Mouse (Mus musculus) midbrain, embryonic 16.5 days (tissue): ENCODE measurements around the gene Zfp184. TPM values are rescaled to one million over a fixed set of nuclear protein-coding genes. Genes with fewer than 3 reads are reported as not detected.

ENCODE experiments used
- ATAC-seq: fragments of 200-750 bp; cut with Nextera tagmentation; 2 replicates; pipeline ENCODE4 v1.8.0; 2017; ENCODE audit warnings: moderate TSS enrichment
- H3K27ac ChIP-seq: fragments of 300-500 bp; sonication (generic); 2 replicates; pipeline ENCODE4 v1.5.1; 2014; ENCODE audit warnings: mild to moderate bottlenecking, low read length, mixed read lengths
- H3K27me3 ChIP-seq: fragments of 300-500 bp; sonication (generic); 2 replicates; pipeline ENCODE4 v1.6.1; 2014; ENCODE audit warnings: low read depth, low read length, mixed read lengths; ENCODE audit not compliant: control insufficient read depth, insufficient read depth
- H3K36me3 ChIP-seq: fragments of 300-500 bp; sonication (generic); 2 replicates; pipeline ENCODE4 v1.6.1; 2014; ENCODE audit warnings: mild to moderate bottlenecking, low read length, moderate library complexity, mixed read lengths; ENCODE audit not compliant: control insufficient read depth, insufficient read depth
- H3K4me1 ChIP-seq: fragments of 300-500 bp; sonication (generic); 2 replicates; pipeline ENCODE4 v1.6.1; 2014; ENCODE audit warnings: mild to moderate bottlenecking, low read length, mixed read lengths; ENCODE audit not compliant: control insufficient read depth, insufficient read depth
- H3K4me2 ChIP-seq: fragments of 300-500 bp; sonication (generic); 2 replicates; pipeline ENCODE4 v1.6.1; 2014; ENCODE audit warnings: mild to moderate bottlenecking, low read length, mixed read lengths
- H3K4me3 ChIP-seq: fragments of 300-500 bp; sonication (generic); 2 replicates; pipeline ENCODE4 v1.5.1; 2014; ENCODE audit warnings: low read depth, mild to moderate bottlenecking, low read length, moderate library complexity, mixed read lengths
- H3K9ac ChIP-seq: fragments of 300-500 bp; sonication (generic); 2 replicates; pipeline ENCODE4 v1.6.1; 2014; ENCODE audit warnings: low read depth, low read length, mixed read lengths
- H3K9me3 ChIP-seq: fragments of 300-500 bp; sonication (generic); replicated peaks from 2 replicates; pipeline ENCODE4 v1.6.1; 2014; ENCODE audit warnings: mild to moderate bottlenecking, low read length, mixed read lengths; ENCODE audit not compliant: control insufficient read depth, poor library complexity, severe bottlenecking
- WGBS: fragments of 180-500 bp; shearing (Covaris S2); extraction: QIAGEN DNeasy Blood & Tissue Kit; methylation state at CpG from one replicate; pipeline ENCODE4 v1.1.7; 2014; 5-methylcytosine and 5-hydroxymethylcytosine counted together
- microRNA counts: library from miRNA; unstranded; fragments of <30 nt; microRNA quantifications from one replicate; lab custom pipeline; 2016
- microRNA-seq: library from miRNA; unstranded; fragments of <30 nt; microRNA quantifications from one replicate; pipeline ENCODE4, GENCODE M21; 2017
- polyA plus RNA-seq: library from polyadenylated mRNA; unstranded; fragments of >200 nt; fragmentation: Nextera tagmentation; extraction: Ambion mirVana; gene quantifications from 2 replicates; pipeline ENCODE4 v1.2.1, GENCODE M21; 2015

Gene Zfp184
- polyA plus RNA-seq, 1 experiment from 2014 or later, result 12.0 TPM

DNA sequence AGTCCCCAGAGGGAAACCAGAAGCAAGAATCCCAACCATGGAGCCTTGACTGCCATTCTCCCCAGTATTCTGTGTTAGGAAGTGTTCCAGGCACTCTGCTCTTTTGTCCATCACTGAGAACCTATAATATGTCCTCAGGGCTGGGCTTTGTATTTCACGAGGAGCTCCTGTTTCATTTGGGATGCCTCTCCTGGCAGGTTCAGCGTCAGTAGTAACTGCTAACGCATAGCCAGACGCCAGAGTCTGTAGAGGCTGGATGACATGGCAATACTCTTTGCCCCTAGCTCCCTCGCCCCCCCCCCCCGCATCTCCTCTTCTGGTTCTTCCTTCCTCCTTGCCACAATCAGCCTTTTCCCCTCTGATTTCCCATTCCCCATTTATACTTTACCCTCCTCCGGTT is 64.7 kb downstream of the Zfp184 start, which contains the start of gene Prss16:
Prss16 (minus strand) TSS at position 101 of the 400 bp plus-strand sequence.
- peaks cover 8% of the 10 kb centered on the region for H3K4me1 ChIP-seq
- no peak within 1 kb of the TSS for H3K9ac ChIP-seq
- WGBS, result 40% methylated on average over 6 of the region's 7 CpGs
- H3K9me3 ChIP-seq, result no peaks in the 10 kb centered on the region
- no peaks in the 10 kb centered on the region for H3K36me3 ChIP-seq
- no peak for ATAC-seq
- H3K4me2 ChIP-seq, result no peak within 1 kb of the TSS
- H3K27ac ChIP-seq, result no peak within 1 kb of the TSS
- peaks cover 80% of the 10 kb centered on the region for H3K27me3 ChIP-seq
- no peak within 1 kb of the TSS for H3K4me3 ChIP-seq

MicroRNA genes within 50 kb of the gene (microRNA counts, 519-probe panel; counts per million panel counts)
- 3,375 counts per million, percentile 93 among the panel's probes with 10 or more counts for microRNA mmu-miR-1983 (lab: Ali Mortazavi, UCI)

Small RNAs within 50 kb of the gene (microRNA-seq; reads per million reads assigned to microRNA genes)
- gene Gm44456 (not detected), gene Mir1983 (3,462 reads per million, percentile 87 among the genes with 10 or more reads in this experiment)

Other genes with a start within 250 kb of the Zfp184 start
- not detected in 2 replicates for gene Olfr1359, start 247.0 kb upstream of the Zfp184 start, polyA plus RNA-seq
- gene Hist1h2bl, start 229.0 kb upstream of the Zfp184 start, polyA plus RNA-seq, result not detected in 2 replicates
- gene Hist1h2ai, start 228.7 kb upstream of the Zfp184 start, polyA plus RNA-seq, result 3.5 and 9.7 TPM in 2 replicates
- gene Hist1h3h, start 227.4 kb upstream of the Zfp184 start, polyA plus RNA-seq, result 3.4 TPM in 1 of 2 replicates, not detected in the other
- gene Hist1h2bm, start 223.1 kb upstream of the Zfp184 start, polyA plus RNA-seq, result 1.2 and 1.4 TPM in 2 replicates
- 0.40 and 0.80 TPM in 2 replicates for gene Hist1h4j, start 210.0 kb upstream of the Zfp184 start, polyA plus RNA-seq
- gene Hist1h4k, start 194.6 kb upstream of the Zfp184 start, polyA plus RNA-seq, result 2.7 TPM in 1 of 2 replicates, not detected in the other
- gene Hist1h2ak, start 191.3 kb upstream of the Zfp184 start, polyA plus RNA-seq, result 4.9 and 5.7 TPM in 2 replicates
- 1.1 TPM in 1 of 2 replicates, not detected in the other for gene Hist1h2bn, start 191.0 kb upstream of the Zfp184 start, polyA plus RNA-seq
- gene Hist1h1b, start 164.5 kb upstream of the Zfp184 start, polyA plus RNA-seq, result 0.69 and 2.4 TPM in 2 replicates
- 13.1 and 17.6 TPM in 2 replicates for gene Hist1h3i, start 161.7 kb upstream of the Zfp184 start, polyA plus RNA-seq
- gene Hist1h2an, start 157.9 kb upstream of the Zfp184 start, polyA plus RNA-seq, result not detected in 2 replicates
- 0.72 TPM in 1 of 2 replicates, not detected in the other for gene Hist1h2bp, start 157.6 kb upstream of the Zfp184 start, polyA plus RNA-seq
- 3.4 and 3.5 TPM in 2 replicates for gene Hist1h2bq, start 134.9 kb upstream of the Zfp184 start, polyA plus RNA-seq
- gene Hist1h2ao, start 134.6 kb upstream of the Zfp184 start, polyA plus RNA-seq, result not detected in 2 replicates
- 3.7 TPM in 1 of 2 replicates, not detected in the other for gene Hist1h4m, start 133.3 kb upstream of the Zfp184 start, polyA plus RNA-seq
- gene Hist1h4n, start 112.9 kb upstream of the Zfp184 start, polyA plus RNA-seq, result 2.6 and 2.8 TPM in 2 replicates
- gene Hist1h2ap, start 111.6 kb upstream of the Zfp184 start, polyA plus RNA-seq, result 276 and 359 TPM in 2 replicates
- gene Hist1h2br, start 111.4 kb upstream of the Zfp184 start, polyA plus RNA-seq, result 2.9 and 3.5 TPM in 2 replicates
- gene Pom121l2, start 36.1 kb downstream of the Zfp184 start, polyA plus RNA-seq, result not detected in 2 replicates
- not detected in 2 replicates for gene Prss16, start 64.6 kb downstream of the Zfp184 start, polyA plus RNA-seq
- not detected in 2 replicates for gene Hist1h2ah, start 90.5 kb downstream of the Zfp184 start, polyA plus RNA-seq
- gene Hist1h2bk, start 90.8 kb downstream of the Zfp184 start, polyA plus RNA-seq, result 1.3 TPM in 1 of 2 replicates, not detected in the other
- 4.0 and 4.9 TPM in 2 replicates for gene Hist1h4i, start 96.3 kb downstream of the Zfp184 start, polyA plus RNA-seq
- 1.8 and 8.3 TPM in 2 replicates for gene Hist1h2ag, start 97.8 kb downstream of the Zfp184 start, polyA plus RNA-seq
- 1.5 and 2.3 TPM in 2 replicates for gene Hist1h2bj, start 98.1 kb downstream of the Zfp184 start, polyA plus RNA-seq
- gene Vmn1r188, start 139.3 kb downstream of the Zfp184 start, polyA plus RNA-seq, result not detected in 2 replicates
- not detected in 2 replicates for gene Vmn1r189, start 160.7 kb downstream of the Zfp184 start, polyA plus RNA-seq
- gene Vmn1r191, start 238.9 kb downstream of the Zfp184 start, polyA plus RNA-seq, result not detected in 2 replicates
- not detected in 2 replicates for gene Vmn1r192, start 246.0 kb downstream of the Zfp184 start, polyA plus RNA-seq